Mouse (Mus musculus) retina, embryonic 14.5 days (tissue): ENCODE measurements at regions not wholly inside any gene's neighbourhood (a gene's known extent, or its start where the extent isn't known, plus 50 kb on each side); places are given as distances from the start of the nearest gene placed in this dataset.

ENCODE experiments used
- DNase-seq: peaks from one replicate; pipeline ENCODE4 v3.0.0-alpha.2; 2015; ENCODE audit warnings: low spot score

- DNase-seq: no peak
Measured at GRCm38 (mm10) chr10:104367219-104367618, 173.4 kb downstream of the Gm4340 start.

GRCm38 (mm10) chr10:104374567-104374966 lies 180.7 kb downstream of the Gm4340 start:
- peak; percentile 33 for DNase-seq

- DNase-seq: no peak
Measured at GRCm38 (mm10) chr10:104388254-104388653, 194.4 kb downstream of the Gm4340 start.

- DNase-seq: no peak
Measured at GRCm38 (mm10) chr10:104395711-104396110, 201.9 kb downstream of the Gm4340 start.

- DNase-seq: peak; percentile 50
Measured at GRCm38 (mm10) chr10:104408751-104409150, 214.9 kb downstream of the Gm4340 start.

- no peak for DNase-seq
Measured at GRCm38 (mm10) chr10:104422541-104422940, 228.7 kb downstream of the Gm4340 start.

- DNase-seq: no peak
Measured at GRCm38 (mm10) chr10:104423161-104423560, 229.3 kb downstream of the Gm4340 start.

- DNase-seq: no peak
Measured at GRCm38 (mm10) chr10:104423761-104424160, 229.9 kb downstream of the Gm4340 start.

- DNase-seq: no peak
Measured at GRCm38 (mm10) chr10:104444926-104445325, 251.1 kb downstream of the Gm4340 start.

- DNase-seq: peak; percentile 53
Measured at GRCm38 (mm10) chr10:104455549-104456351, 261.9 kb downstream of the Gm4340 start.

- DNase-seq: no peak
Measured at GRCm38 (mm10) chr10:104456352-104456725, 262.5 kb downstream of the Gm4340 start.

- DNase-seq: no peak
Measured at GRCm38 (mm10) chr10:104486226-104486944, 292.5 kb downstream of the Gm4340 start.

- DNase-seq: no peak
Measured at GRCm38 (mm10) chr10:104489301-104489700, 295.5 kb downstream of the Gm4340 start.

GRCm38 (mm10) chr10:104490943-104491631 lies 297.2 kb downstream of the Gm4340 start:
- no peak for DNase-seq
